Mouse (Mus musculus) retina, postnatal 7 days (tissue): ENCODE results near the gene Gas6.

Experiments
- DNase-seq: peaks from one replicate; pipeline ENCODE4 v3.0.0-alpha.2; 2012; ENCODE audit warnings: low read depth, low spot score

Gas6 gene

DNA sequence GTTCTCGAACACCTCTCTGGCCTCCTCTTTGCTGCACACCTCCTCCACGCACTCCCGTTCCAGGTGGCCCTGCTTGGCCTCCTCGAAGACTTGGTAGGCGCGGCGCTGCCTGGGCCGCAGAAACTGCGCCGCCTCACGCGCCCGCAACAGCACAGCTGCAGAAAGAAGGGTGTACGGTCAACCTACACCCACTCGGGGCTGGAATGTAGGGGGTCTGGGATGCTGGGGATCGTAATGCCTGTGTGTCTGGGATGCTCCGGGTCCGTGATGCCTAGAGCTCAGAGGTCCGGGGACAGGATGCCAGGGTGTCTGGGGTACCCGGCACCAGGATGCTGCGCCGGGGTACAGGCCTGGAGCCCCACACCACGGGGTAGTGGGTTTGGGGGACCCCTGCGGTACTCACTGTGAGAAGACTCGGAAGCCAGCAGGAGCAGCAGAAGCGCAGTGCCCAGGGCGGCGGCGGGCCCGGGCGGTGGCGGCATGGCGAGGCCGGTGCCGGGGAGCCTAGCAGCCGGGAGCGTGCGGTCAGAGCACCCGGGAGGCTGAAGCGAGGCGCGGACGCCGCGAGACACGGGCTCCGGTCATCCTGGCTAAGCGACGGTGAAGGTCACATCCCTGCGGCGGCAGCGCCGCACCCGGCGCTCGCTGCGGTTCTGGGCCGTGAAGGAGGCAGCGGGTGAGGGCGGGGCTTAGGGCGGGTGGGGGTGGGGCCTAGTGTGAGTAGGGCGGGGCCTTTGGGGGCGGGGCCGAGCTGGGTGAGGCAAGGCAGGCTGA lies at the start of gene Gas6:
Gene Gas6 (minus strand): TSS at position 633 of the 774 bp plus-strand sequence.
- DNase-seq: peak; percentile 60

DNA sequence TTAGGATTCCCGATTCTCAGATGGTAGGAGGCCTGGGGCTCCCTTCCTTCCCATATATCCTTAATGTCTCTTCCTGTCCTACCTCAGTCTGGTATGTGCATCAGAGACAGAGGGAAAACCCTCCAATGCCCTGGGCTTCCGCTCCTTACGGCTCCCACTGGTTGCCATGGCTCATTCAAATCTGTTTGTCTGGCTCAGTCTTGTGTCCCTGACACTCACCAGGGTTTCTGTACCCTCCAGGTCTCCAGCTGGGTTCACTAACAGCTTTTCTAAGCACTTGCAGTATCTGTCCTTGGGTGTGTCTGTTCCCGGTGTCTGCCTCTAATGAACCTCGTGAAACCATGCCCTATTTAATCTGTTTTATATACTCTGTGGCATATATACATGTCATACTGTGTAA lies 47.2 kb upstream of the Gas6 start:
- no peak for DNase-seq

DNA sequence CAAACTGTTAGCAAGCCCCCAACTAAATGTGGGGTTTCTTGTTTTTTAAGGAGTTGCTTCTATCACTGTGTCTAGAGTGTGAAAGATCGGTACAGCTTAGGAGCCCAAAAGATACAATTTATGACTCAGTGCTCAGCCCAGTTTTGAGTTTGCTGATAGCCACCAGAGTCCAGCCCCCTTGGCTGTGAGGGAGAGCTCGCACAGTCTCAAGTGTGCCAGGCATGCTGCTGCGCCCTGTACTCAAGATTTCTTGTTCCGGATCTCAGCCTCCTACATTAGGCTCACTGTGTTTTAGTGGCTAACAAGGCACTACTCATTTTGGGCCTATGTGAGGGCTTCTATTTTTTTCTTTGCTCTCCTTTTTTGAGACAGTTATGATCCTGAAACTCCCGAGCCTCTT lies 45.8 kb upstream of the Gas6 start:
- no peak for DNase-seq

DNA sequence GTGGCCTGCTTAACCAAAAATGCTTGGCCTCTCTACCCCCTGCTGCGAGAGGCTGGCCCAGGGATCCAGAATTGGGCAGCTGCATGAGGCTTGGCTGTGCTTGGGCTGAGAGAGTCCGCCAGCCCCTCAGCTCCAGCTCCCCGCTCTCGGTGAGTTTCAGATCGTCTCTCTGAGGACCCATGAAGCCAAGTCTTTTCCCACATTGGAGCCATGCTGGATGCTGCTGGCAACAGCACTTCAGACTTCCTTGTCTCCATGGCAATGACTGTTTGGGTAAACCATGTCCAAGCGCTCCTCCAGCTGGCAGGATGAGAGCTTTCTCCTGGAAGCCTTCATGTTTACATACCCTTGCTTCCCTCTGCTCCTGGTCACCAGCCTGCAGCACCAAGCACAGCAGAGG lies 44.5 kb upstream of the Gas6 start:
- no peak for DNase-seq

DNA sequence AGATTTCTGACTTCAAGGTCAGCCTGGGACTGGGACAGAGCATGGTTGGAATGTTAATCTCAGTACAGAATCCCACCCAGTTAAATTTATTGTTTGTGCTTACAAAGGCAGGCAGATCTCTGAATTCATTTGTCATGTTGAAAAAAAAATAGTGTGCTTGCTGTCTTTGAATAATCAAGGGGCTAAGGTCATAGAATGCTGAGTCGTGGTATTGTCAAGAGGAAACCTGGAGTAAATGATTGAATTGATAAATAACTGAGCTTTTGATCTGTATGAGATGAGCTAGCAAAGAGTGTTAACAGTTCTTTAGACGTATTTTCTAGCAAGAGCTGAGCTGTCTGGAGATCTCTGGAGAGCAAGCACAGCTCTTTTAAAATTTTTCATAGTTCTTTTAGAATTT lies 42.8 kb upstream of the Gas6 start:
- no peak for DNase-seq

DNA sequence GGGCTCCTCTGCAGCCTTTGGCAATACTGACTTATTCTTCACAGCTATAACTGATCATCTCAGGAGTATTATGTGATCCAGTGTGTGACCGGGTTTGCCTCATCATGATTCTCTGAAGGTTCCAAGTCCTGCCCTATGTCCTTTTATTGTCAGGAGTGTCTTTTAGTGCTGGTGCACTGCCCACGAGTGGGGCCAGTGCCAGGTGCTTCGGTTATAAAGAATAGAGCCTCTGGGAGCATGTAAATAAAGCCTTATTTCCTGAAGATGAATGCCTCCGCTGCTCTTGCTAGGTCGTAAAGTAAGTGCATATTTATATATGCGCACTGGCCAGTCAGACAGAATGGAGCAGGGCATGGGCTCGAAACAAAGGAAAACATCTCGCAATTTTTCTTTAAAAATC lies 38.8 kb upstream of the Gas6 start:
- DNase-seq: no peak

DNA sequence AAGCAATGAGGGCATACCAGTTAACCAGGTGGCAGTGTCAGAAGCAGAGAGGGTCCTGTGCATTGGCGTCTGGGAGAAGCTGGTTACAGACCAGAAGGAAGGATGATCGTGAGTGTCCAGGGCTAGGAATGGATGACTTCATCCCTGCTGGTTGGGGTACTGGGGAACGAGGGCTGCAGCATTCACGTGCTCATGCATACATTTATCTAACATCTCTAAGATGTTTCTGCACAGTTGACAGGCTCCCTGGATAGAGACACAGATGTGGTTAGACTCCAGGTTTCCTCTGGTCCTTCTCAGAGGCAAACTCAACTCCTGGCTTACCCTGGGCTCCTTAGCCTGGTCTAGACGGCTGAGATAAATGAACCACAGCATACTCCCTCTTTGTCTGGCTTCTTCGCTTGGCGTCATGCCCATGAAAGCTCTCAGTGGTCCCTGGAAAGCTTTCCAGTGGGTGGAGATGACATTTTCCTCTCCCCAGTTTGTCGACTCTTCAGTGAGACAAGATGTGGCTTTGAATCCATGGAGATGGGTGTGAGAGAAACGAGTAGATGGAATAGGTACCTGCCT lies 37.4 kb upstream of the Gas6 start:
- DNase-seq: no peak

DNA sequence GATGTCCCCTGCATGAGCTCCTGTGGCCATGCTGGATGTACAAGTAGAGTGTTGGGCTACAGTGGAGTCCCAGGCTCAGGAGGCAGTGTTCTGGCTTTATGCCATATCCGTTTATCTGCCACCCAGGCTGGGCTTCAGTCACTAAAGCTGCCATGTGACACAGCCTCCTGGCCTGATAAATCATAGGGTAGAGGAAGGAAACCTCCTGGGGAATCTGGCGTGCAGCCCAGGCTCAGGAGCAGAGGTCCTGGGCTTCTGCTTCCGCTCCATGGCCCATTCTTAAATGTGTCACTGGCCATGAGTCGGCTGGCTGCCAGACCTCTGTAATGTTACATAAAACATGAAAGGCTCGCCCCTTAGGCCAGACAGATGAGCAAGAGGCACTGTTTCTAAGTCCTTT lies 36.7 kb upstream of the Gas6 start:
- peak; percentile 54 for DNase-seq

DNA sequence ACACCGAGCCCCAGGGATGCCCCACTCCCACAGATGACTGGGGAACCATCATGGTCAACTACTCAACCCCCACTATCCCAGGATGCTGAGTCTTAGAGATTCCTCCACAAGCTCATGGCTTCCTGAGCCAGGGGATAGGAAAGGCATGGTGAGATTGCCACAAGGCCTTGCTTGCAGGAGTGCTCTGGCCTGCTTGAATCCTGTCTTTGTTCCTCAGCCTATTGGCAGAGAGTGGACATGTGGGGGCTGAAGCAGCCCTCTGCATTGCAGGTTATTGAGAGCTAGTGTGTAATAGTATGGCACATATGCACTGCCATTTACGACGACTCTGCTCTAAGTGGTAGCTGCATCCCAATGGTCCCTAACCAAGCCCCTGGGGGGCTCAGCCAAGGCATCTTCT lies 36.1 kb upstream of the Gas6 start:
- DNase-seq: no peak

DNA sequence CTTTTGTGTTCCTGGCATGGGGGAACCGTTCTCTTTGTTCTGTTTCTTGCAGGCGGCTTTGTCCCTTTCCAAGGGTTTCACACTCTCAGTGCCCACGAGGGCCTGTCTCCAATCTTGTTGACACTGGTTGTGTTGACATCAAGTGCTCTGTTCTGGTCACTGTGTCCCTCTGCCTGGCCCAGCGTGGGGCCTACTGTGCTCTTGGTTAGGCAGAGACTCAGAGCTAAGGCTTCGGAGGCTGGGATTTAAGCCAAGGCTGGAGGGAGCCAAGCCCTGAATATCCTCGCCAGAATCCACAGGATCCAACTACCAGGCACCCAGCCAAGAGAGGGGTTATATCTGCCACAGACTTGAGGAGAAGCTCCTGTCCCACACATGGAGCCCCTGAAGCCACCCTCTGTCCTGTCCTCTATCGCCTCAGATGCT lies 35.6 kb upstream of the Gas6 start:
- DNase-seq: no peak

DNA sequence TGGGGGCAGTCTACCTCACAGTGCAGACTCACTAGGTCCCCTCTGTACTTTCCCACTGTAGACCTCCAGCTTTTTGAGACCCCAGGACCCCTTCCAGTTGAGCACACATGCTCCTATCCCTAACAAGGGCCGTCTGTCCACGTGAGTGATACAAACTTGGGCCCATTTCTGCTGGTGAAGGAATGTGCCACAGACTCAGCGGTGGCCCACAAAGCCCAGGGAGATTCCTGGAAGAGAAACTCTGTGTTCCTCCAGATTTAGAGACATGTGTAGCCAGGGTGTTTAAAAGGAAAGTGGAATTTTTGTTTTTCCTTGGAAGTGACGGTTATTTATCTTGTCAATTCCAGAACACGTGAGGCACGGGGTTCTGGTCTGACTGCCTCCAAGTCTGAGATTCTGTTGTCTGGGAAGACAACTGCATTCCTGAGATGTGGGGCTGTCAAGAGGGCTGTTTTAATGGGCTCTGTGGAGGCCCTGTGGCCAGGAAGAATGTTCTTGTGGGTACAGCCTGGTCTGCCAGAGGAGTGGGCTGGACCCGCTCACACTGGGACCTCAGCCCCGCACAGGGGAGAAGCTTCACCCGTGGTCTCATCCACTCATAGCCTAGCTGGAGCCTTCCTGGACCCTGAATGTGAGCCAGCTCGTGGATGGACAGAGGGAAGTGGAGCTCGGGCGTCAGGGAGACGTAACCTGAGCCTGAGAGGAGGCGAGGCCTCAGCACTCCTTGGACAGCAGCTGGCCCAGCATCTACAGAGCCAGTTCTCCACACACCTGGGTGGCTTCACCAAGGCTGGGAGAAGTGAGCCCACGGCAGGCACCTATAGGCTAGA lies 34.9 kb upstream of the Gas6 start:
- DNase-seq: no peak

DNA sequence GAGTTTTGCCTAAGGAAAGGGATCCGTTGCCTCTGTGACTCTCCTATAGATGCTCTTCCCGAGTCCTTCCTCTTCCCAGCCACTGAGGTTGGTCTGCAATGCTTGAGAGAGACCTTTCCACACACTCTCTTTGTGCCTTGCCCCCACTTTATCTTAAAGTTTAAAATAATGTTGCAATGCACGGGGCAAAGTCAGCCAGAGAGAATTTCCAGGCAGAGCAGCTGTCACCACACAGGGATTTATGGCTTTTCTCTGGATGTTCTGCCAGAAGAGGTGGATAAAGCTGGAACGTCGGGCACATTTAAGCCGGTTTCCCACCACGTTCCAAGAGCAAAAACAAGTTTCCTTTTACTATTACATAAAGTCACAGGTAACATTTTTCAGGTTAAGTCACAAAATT lies 27.1 kb upstream of the Gas6 start:
- no peak for DNase-seq

DNA sequence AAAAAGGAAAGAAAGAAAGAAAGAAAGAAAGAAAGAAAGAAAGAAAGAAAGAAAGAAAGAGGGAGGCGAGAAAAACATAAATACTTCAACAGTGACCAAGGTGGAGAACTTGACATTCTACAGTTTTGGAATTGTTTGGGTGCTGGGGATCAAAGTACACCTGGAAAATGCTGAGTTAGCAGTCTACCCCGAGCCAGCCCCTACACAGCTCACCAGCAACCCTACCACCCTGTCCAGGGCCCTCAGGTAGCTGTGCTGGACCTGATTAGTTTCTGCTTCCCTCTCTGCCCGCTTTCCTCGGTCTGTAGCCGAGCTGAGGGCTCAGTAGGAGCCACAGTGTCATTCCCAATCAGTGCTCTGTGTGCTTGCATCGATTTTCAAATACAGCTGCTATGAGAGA lies 26.1 kb upstream of the Gas6 start:
- no peak for DNase-seq

DNA sequence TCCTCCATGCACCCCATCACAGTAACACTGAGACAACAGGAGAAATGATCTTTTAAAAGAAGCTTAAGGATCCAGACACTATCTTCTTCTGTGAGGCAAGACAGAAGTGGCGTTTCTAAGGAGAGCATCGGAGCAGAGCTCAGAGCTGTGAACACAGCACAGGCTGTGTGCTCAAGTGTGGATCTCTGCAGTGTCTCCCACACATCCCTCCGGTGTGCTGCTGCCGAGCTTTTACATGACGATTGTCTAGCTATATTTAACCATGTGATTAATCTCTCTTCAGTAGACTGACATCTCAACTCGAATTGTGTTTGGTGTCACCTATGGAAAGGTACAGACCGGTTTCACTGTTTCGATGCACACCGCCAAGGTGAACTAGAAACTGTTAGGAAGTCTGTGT lies 25.2 kb upstream of the Gas6 start:
- DNase-seq: no peak

DNA sequence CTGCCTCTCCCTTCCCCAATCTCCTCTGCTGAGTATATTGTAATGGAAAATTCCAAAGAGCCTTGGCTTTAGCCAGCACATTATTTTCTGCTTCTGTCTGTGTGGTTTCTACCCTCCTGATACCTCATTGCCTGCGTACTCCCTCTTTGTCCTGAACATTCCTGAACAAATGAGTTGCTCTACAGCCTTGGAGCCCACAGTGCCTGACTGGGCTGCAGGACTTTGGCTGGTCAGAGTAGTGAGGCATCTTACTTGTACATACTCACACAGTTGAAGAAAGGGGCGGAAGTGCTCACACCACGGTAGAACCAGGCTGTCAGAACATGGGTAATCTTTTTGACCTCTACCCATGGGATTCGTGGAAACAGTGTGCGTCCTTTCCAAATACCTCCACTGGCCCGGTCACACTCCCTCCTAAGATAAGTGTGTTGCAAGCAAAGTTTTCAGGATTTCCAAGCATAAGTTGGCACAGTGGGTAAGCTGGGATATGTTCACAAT lies 23.0 kb upstream of the Gas6 start:
- DNase-seq: no peak

DNA sequence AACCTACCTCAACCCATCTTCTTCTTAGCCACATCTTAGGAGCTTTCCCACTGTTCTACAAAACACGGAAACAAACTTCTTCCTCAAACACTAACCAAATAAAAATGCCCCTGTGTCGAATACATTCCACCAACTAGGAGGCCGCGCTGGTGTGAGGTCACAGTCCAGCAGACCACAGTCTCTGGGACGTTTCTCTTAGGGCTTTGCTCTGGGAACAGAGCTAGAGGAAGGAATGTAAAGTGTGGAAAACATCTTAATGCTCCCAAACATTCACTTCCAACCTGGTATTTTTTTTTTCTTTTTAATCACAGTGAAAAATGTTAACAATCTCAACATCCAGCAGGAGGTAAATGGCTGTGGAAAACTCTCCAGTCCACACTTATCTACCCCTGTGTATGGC lies 22.4 kb upstream of the Gas6 start:
- DNase-seq: no peak

DNA sequence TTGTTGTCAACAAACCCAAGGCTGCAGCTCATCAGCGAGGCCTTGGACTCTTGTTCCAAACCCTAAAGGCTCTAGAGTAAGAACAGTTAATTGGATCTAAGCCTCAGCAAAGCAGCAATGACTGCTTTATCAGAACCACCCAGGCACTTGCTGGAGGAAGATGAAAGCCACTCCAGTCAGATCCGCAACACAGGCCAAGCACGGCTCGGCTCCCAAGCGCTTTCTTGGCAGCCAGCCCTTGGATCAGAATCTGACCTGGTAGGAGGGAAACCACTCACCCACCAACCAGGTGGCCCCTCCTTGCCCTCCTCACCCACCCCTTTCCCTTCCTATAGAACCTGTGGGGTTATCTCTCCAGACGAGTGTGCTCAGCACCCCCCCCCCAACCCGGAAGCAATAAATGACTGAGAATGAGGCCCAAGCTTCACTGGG lies 21.7 kb upstream of the Gas6 start:
- DNase-seq: no peak

DNA sequence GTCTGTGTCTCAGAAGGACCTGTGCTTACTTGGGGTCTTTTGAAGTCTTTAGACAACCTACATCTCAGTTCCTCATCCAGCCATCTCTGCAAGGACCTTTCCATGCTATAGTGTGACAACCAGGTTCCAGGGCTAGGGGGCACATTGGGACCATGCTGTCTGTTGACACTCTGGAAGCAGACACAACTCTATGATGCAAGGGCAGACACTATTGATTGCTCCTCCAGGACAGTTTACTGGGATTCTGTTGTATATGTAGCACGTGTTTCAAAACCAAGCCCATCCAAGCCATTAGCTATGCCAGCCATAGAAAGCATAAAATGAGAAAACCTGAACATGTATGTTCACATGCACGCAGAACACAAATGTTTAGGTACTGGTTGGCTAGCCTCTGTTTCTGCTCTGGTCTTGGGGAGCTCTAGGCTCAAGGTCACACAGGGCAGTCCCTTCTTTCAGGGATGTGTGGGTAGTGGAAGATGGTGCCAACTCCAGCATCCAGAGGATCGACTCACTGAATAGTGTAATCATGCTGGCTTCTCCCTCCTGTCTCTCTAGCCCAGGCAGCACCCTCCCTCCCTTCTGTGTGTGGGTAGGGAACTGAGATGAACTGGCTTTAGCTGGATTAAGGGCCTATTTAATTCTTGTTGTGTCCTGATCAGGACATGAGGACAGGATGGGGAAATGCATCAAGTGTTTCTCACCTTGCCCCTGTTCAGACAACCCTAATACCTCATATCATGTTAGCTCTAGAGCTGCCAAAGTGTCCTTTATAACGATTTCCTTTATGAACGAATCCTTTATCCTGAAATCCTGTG lies 19.5 kb upstream of the Gas6 start:
- no peak for DNase-seq

DNA sequence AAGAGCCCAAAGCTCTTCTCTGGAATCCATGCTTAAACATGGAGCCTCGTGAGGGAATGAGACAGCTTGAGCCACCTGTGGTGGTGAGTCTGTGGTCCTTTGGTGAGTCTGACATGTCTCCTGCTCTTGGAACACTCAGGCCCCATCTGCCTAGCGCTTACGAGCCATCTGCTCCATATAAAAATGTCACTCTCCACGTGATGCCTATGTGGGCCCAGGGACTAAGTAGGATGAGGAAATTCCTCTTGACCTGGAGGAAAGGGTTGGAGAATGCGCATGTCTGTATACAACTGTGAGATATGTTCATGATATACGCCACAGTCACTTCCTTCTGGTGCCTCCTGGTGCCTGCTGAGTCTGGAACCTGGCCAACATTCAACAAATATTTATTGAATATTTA lies 18.4 kb upstream of the Gas6 start:
- no peak for DNase-seq

DNA sequence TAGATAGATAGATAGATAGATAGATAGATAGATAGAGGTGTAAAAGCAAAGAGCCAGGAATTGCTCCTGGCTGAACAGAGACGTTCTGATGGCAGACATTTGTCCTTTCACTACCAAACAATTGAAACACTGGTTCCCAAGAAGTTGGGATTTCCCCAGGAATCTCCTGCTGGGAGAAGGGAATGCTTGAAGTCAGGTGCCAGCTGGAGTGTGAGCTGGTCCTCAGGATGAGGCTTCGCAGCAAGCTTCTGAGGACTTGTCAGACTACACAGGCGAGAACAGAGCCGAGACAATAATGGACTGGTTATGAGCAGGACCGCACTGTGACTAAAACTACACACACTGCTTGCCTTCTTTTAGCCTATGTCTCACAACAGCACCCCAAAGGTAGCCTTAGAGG lies 17.7 kb upstream of the Gas6 start:
- no peak for DNase-seq

DNA sequence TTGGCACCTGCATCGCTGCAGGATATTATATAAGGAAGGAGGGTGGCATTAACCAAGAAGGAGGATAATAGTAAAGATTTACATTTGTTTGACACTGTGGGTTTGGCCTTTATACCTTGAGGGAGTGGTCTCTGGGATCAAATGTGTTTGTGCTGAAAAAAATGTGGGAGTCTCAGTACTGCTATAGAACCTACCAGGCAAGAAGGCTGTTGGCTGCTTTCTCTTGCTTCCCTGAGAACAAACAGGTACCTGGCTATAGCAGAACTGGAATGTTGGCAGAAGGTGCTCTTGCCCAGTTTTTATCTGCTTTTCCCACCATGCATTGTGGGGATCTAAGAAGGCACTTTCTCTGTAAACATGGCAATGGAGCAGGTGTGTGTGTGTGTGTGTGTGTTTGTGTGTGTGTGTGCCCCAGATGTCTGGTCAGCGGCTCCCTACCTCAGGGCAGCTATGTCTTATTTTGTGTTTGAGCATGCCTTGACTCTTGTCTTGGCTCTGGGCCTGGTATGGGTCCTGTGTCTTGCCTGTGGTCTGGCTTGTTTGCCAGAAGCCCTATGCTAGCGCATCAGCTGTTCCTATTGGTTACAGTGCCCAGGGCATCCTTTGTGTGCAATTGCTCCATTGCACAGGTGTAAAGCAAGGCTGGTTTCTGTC lies 13.1 kb upstream of the Gas6 start:
- DNase-seq: no peak
